Mouse (Mus musculus): Measurements from ENCODE around the gene Ttyh2. TPM values are rescaled to one million over a fixed set of nuclear protein-coding genes. Genes with fewer than 3 reads are reported as not detected.

The Ttyh2 gene
- polyA plus RNA-seq, 1 experiment from 2014 or later: 23.7 TPM

- H3K4me3 ChIP-seq (ENCODE audit: low read depth, low read length): no peak overlapping the region
- H3K4me2 ChIP-seq (ENCODE audit: low read depth, low read length): no peak overlapping the region
- TF ChIP-seq CTCF (IDR thresholded peaks at IDR 0.05; ENCODE audit: low read depth): no peak
- no peak for TF ChIP-seq EP300 (IDR thresholded peaks at IDR 0.05; ENCODE audit: low read depth)
- H3K4me1 ChIP-seq (ENCODE audit: insufficient read depth): peaks cover 6% of the 10 kb centered on the region; the same call in 1 of the 2 replicates
- H3K36me3 ChIP-seq (replicated peaks; ENCODE audit: insufficient read depth, low read length): 0 out of 2 replicates have a peak, but pooled peaks cover 3% of the 10 kb centered on the region
- H3K9me3 ChIP-seq (ENCODE audit: low read length): no peaks in the 10 kb centered on the region
- ATAC-seq (no peak), DNase-seq (no peak)
- H3K27ac ChIP-seq (ENCODE audit: low read depth): no peak overlapping the region
- 85% methylated on average over 15 of the region's 15 CpGs for WGBS (ENCODE audit: insufficient replicate concordance)
- no peak overlapping the region for H3K9ac ChIP-seq (replicated peaks)
- no peaks in the 10 kb centered on the region for H3K27me3 ChIP-seq (ENCODE audit: insufficient read depth, low read length)
Observed at GRCm38 (mm10) chr11:114690192-114690591, 15.0 kb downstream of the Ttyh2 start.

- Histone ChIP-seq H3K36me3 (replicated peaks; ENCODE audit: insufficient read depth, low read length) (peaks cover 8% of the 10 kb centered on the region; the same call in 1 of the 2 replicates), H3K9me3 (ENCODE audit: low read length) (no peaks in the 10 kb centered on the region), H3K4me2 (ENCODE audit: low read depth, low read length) (no peak overlapping the region), H3K4me3 (ENCODE audit: low read depth, low read length) (no peak overlapping the region), H3K27me3 (ENCODE audit: insufficient read depth, low read length) (no peaks in the 10 kb centered on the region), H3K9ac (replicated peaks) (no peak overlapping the region), H3K4me1 (ENCODE audit: insufficient read depth) (no peaks in the 10 kb centered on the region), H3K27ac (ENCODE audit: low read depth) (no peak overlapping the region)
- 57% methylated on average over 6 of the region's 6 CpGs for WGBS (ENCODE audit: insufficient replicate concordance)
- TF ChIP-seq EP300 (IDR thresholded peaks at IDR 0.05; ENCODE audit: low read depth): no peak
- TF ChIP-seq CTCF (IDR thresholded peaks at IDR 0.05; ENCODE audit: low read depth): no peak
- ATAC-seq: no peak
- no peak for DNase-seq
Observed at GRCm38 (mm10) chr11:114691454-114692182, 16.4 kb downstream of the Ttyh2 start.

- no peaks in the 10 kb centered on the region for H3K27me3 ChIP-seq (ENCODE audit: insufficient read depth, low read length)
- ATAC-seq (no peak), DNase-seq (no peak)
- H3K27ac ChIP-seq (ENCODE audit: low read depth): no peak overlapping the region
- no peak overlapping the region for H3K4me2 ChIP-seq (ENCODE audit: low read depth, low read length)
- H3K4me3 ChIP-seq (ENCODE audit: low read depth, low read length): no peak overlapping the region
- no peaks in the 10 kb centered on the region for H3K4me1 ChIP-seq (ENCODE audit: insufficient read depth)
- H3K36me3 ChIP-seq (replicated peaks; ENCODE audit: insufficient read depth, low read length): peaks cover 11% of the 10 kb centered on the region; the same call in 1 of the 2 replicates
- H3K9me3 ChIP-seq (ENCODE audit: low read length): no peaks in the 10 kb centered on the region
- no peak overlapping the region for H3K9ac ChIP-seq (replicated peaks)
- no peak for TF ChIP-seq CTCF (IDR thresholded peaks at IDR 0.05; ENCODE audit: low read depth)
- TF ChIP-seq EP300 (IDR thresholded peaks at IDR 0.05; ENCODE audit: low read depth): no peak
- WGBS (ENCODE audit: insufficient replicate concordance): 62% methylated on average over 7 of the region's 7 CpGs
Observed at GRCm38 (mm10) chr11:114692601-114693000, 17.4 kb downstream of the Ttyh2 start.

DNA sequence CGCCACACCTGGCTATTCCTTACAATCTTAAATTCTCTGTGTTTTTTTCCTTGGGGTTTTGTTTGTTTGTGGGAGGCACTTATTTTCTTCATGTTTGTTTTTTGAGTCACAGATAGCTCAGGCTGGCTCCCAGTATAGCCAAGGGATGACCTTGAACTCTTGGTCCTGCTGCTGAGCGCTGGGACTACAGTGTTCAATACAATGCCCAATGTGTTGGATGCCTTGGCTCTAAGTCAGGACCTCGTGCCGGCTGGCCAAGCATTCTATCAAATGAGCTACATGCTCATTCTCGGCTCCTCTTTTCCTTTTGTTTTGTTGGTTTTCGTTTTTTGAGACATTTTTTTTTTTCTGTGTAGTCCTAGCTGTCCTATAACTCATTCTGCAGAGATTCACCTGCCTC is 18.2 kb downstream of the Ttyh2 start:
- H3K9me3 ChIP-seq (ENCODE audit: low read length): no peaks in the 10 kb centered on the region
- no peak overlapping the region for H3K9ac ChIP-seq (replicated peaks)
- DNase-seq (no peak), ATAC-seq (no peak)
- 82% methylated on average over 6 of the region's 6 CpGs for WGBS (ENCODE audit: insufficient replicate concordance)
- no peak overlapping the region for H3K4me3 ChIP-seq (ENCODE audit: low read depth, low read length)
- H3K27ac ChIP-seq (ENCODE audit: low read depth): no peak overlapping the region
- H3K4me1 ChIP-seq (ENCODE audit: insufficient read depth): no peaks in the 10 kb centered on the region
- TF ChIP-seq CTCF (IDR thresholded peaks at IDR 0.05; ENCODE audit: low read depth): no peak
- no peak for TF ChIP-seq EP300 (IDR thresholded peaks at IDR 0.05; ENCODE audit: low read depth)
- H3K4me2 ChIP-seq (ENCODE audit: low read depth, low read length): no peak overlapping the region
- peaks cover 11% of the 10 kb centered on the region; the same call in 1 of the 2 replicates for H3K36me3 ChIP-seq (replicated peaks; ENCODE audit: insufficient read depth, low read length)
- no peaks in the 10 kb centered on the region for H3K27me3 ChIP-seq (ENCODE audit: insufficient read depth, low read length)

GRCm38 (mm10) chr11:114694451-114694850 is 19.2 kb downstream of the Ttyh2 start:
- H3K4me3 ChIP-seq (ENCODE audit: low read depth, low read length): no peak overlapping the region
- TF ChIP-seq CTCF (IDR thresholded peaks at IDR 0.05; ENCODE audit: low read depth) (no peak), EP300 (IDR thresholded peaks at IDR 0.05; ENCODE audit: low read depth) (no peak)
- peaks cover 11% of the 10 kb centered on the region; the same call in 1 of the 2 replicates for H3K36me3 ChIP-seq (replicated peaks; ENCODE audit: insufficient read depth, low read length)
- no peak for DNase-seq
- H3K9ac ChIP-seq (replicated peaks): no peak overlapping the region
- H3K9me3 ChIP-seq (ENCODE audit: low read length): no peaks in the 10 kb centered on the region
- H3K4me2 ChIP-seq (ENCODE audit: low read depth, low read length): no peak overlapping the region
- no peak overlapping the region for H3K27ac ChIP-seq (ENCODE audit: low read depth)
- no peaks in the 10 kb centered on the region for H3K27me3 ChIP-seq (ENCODE audit: insufficient read depth, low read length)
- WGBS (ENCODE audit: insufficient replicate concordance): 71% methylated on average over 2 of the region's 2 CpGs
- ATAC-seq: no peak
- H3K4me1 ChIP-seq (ENCODE audit: insufficient read depth): no peaks in the 10 kb centered on the region

DNA sequence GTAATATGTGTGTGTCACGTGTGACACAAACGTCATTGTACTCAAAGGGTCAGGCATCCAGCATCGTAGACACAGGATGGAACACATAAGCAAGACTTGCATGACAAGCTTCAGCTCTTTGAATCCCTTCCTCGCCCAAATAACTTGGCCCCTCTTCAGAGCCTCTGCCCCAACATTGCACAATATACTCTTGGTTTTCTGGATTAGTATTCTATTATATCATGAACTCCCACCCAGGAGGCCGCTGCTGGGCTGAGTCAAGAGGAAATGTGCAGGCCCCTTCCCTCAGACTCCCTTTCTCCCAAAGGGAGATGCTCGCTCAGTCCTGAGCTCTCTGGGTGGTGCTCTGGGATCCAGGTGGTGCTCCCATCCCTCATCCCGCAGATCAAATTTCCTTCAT is 23.3 kb downstream of the Ttyh2 start:
- Histone ChIP-seq H3K4me3 (ENCODE audit: low read depth, low read length) (no peak overlapping the region), H3K36me3 (replicated peaks; ENCODE audit: insufficient read depth, low read length) (peaks cover 8% of the 10 kb centered on the region; the same call in 1 of the 2 replicates), H3K27me3 (ENCODE audit: insufficient read depth, low read length) (no peaks in the 10 kb centered on the region), H3K9ac (replicated peaks) (no peak overlapping the region), H3K27ac (ENCODE audit: low read depth) (no peak overlapping the region), H3K9me3 (ENCODE audit: low read length) (no peaks in the 10 kb centered on the region), H3K4me2 (ENCODE audit: low read depth, low read length) (no peak overlapping the region), H3K4me1 (ENCODE audit: insufficient read depth) (no peaks in the 10 kb centered on the region)
- TF ChIP-seq EP300 (IDR thresholded peaks at IDR 0.05; ENCODE audit: low read depth): no peak
- TF ChIP-seq CTCF (IDR thresholded peaks at IDR 0.05; ENCODE audit: low read depth): no peak
- no peak for ATAC-seq
- 87% methylated on average over 7 of the region's 7 CpGs for WGBS (ENCODE audit: insufficient replicate concordance)
- no peak for DNase-seq

Data from liver, postnatal 0 days (tissue).